Mouse (Mus musculus) frontal cortex, postnatal 25 days (tissue): Measurements from ENCODE around the gene Rsph6a.
A peak's percentile ranks its signal among the peaks of the same experiment; 100 is the strongest.
"Not testable (repeated sequence)": the region's sequence is repeated elsewhere in the genome, so short reads cannot be mapped to it uniquely, and the experiment has no call there.

Source experiments
- DNase-seq, 2 experiments: peaks; one replicate each; pipeline ENCODE4 v3.0.0; 2022; ENCODE audit warnings: low spot score in 2 of 2

Rsph6a gene

DNA sequence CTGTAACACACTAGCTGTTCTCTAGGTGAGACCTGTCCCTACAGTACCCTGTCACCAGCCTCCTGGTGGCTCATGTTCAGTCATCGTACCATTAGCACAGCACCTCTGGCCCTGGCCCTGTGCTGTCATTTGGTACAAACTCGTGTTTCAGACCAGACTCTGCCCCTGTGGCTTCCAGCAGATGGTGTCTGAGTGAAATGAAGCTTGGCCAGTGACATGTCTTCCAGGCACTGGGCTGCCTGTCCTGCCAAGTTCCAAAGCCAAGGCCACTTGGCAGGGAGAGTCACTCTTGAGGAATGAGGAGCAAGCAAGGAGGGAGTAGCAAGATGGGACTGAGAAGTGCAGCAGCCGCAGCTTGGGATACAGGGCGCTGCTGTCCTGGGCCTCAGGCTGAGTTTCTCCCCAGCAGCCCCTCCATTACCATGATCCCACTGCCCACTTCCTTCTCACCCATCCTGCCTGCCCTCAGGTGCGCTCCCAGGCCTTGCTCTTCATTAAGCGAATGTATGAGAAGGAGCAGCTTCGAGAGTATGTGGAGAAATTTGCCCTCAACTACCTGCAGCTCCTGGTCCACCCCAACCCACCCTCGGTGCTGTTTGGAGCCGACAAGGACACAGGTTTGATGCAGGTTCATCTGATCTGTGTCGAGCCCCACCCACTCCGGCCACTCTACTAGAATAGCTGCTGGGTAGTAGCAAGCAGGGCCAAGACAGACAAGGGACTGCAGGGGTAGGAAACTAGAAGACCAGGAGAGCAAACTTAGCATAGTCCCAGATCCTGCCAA lies 8.0 kb upstream of the Rsph6a start:
- no peak for DNase-seq

DNA sequence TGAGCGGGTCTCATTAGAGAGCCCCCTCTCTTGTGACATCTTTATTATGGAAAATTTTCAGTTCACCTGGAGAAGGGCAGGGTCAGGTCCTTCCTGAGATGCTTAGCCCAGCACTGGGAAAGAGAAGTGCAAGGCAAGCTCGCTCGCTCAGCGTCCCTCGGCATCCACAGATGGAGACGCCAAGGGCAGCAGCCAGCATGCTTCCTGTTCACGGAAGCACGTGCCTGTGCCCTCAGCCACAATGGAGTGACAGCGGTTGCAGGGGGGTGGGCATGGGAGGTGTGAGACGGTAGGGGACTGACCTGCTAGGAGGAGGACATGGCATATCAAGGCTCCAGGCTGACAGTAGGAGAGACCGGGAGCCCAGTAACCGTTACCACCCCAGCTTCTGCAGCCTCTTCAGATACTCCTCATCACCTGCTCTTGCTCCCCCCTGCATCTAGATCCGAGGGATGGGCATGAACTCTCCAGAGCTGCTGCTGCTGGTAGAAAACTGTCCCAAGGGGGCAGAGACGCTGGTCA lies 6.4 kb upstream of the Rsph6a start:
- DNase-seq, result no peak

DNA sequence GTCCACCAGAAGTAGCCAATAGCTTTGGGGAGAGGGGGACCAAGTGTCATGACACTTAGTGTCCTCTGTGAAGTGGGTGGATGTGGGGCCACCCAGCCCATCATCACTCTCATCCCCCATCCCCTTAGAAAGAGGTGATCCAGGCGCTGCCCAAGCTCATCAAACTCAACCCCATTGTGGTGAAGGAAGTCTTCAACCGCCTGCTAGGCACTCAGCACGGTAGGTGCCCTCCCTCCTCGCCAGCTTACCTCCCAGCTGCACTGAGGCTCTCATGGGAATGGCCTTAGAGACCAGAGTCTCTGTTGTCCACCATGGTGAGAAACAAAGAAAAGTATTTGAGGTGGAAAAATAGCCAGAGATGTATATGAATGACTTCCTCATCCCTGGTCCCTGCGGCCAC lies 5.2 kb upstream of the Rsph6a start:
- no peak for DNase-seq

- no peak for DNase-seq
Measured at GRCm38 (mm10) chr7:19050172-19050571, 4.3 kb upstream of the Rsph6a start.

DNA sequence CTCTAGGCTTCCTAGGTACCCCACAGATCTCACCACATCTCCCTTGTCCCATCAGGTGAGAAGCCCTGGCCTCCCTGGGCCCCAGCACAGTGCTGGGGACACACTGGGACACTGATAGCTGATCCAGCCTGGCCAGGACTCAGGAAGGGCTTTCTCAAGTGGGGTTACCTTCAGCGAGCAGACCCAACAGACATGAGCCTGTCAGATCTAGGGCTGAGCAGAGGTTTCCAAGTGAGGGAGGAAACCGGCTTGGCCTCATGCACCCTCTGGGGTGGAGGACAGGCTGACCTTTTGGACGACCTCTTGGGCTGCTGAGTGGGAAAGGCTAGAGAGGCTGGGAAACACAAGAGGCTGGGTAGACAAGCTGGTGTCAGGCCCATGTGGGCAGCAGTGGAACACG lies 3.3 kb upstream of the Rsph6a start:
- DNase-seq, result no peak

DNA sequence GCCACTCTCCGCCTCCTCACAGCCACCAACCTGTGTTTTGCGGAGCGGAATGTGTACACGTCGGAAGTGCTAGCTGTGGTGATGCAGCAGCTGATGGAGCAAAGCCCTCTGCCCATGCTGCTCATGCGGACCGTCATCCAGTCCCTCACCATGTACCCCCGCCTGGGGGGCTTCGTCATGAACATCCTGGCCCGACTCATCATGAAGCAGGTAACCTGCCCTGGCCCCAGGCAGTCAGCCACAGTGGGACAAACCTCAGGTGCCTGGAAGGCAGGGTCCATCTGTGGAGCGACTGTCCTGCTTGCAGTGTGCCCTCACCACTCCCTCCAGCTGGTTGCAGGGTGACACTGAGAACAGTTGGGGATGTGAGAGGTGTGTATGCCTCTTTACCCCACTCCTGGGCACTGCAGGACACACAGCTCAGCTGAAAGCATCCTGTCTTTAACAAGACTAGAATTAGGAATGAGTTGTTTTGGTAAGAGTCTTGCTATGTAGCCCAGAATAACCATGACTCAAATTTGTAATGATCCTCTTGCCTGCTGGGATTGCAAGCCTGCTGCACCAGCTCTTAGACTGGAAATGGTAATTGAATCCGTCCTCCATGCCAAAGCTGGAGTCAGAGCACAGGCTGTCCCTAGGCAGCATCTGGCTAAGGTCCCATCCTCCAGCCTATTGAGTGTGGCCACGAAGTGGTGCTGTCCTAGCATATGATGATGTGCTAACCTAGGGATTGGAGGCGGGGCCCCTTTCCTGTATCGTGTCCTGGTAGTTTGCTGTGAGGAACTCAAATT lies 1.9 kb upstream of the Rsph6a start:
- DNase-seq, result no peak

GRCm38 (mm10) chr7:19053136-19053532 lies 1.4 kb upstream of the Rsph6a start:
- DNase-seq, result no peak

DNA sequence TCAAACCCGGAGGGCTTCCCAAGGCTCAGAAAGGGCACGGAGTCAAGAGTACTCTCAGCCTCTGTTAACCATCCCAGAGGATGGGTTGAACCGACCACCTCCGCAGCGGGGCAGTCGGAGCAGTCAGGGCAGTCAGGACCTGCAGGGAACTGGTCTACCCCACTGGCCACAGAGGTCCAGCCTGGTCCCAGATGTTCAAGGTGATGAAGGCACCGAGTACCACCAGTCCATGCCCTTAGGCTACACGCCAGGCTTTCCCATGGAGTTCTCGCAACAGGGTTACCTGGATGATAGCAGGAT lies 237 bp downstream of the Rsph6a start:
- no peak for DNase-seq

DNA sequence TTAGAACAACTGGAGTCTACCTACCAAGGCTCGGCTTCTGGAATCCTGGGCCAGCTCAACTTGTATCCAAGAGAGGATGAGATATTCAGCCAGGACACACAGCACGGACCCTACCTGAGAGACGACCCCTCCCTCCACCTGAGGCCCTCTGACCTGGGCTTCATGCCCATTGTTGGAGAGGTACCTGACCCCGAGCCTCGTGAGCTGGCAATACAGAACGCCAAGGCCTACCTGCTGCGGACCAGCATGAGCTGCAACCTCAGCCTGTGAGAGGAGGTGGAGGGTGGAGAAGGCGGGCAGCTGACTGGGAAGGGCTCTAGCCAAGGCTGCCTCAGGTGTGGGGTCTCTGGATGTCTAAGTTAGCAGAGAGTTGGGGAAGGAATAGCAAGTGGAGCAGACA lies 618 bp downstream of the Rsph6a start:
- no peak for DNase-seq

DNA sequence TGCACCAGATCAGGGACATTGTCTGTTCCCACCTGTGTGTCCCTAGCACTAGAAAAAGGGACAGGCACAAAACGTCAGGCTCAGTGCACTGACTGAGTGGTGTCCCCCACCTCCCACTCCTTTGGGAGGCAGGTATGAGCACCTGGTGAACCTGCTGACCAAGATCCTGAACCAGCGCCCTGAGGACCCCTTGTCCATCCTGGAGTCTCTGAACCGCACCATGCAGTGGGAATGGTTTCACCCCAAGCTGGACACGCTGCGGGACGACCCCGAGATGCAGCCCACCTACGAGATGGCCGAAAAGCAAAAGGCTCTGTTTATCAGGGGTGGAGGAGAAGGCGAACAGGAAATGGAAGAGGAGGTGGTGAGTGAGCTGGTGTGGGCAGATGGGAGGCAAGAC lies 2.9 kb downstream of the Rsph6a start:
- no peak for DNase-seq

- DNase-seq, result no peak
Measured at GRCm38 (mm10) chr7:19065896-19066295, 11.4 kb downstream of the Rsph6a start.

DNA sequence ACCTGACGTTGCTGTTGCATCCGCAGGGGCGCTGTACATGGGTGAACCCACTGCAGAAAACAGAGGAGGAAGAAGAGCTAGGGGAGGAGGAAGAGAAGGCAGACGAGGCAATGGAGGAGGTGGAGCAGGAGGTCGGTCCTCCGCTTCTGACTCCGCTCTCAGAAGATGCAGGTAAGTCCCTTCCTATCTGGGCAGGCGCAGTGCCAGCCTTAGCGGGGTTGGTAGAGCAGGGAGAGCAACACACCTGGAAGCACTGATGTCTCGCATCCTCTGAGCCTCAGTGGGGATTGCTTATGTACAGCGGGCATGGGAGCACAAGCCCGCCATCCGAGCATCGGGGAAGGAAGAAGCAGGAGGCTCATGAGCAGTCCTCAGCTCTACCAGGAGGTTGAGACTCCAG lies 12.6 kb downstream of the Rsph6a start:
- no peak for DNase-seq

DNA sequence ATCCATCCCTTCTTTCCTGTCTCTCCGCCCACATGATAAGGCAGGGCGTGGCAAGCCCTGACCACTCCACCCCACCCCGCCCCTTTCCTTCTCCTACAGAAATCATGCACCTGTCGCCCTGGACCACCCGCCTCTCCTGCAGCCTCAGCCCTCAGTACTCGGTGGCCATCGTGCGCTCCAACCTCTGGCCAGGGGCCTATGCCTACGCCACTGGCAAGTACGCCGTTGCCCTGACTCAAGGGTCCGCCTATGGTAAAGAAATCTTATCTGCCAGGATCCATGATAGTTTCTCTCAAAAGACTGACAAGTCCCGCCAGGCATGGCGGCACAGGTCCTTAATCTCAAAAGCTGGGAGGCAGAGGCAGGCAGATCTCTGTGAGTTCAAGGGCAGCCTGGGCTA lies 13.4 kb downstream of the Rsph6a start:
- DNase-seq, result no peak

DNA sequence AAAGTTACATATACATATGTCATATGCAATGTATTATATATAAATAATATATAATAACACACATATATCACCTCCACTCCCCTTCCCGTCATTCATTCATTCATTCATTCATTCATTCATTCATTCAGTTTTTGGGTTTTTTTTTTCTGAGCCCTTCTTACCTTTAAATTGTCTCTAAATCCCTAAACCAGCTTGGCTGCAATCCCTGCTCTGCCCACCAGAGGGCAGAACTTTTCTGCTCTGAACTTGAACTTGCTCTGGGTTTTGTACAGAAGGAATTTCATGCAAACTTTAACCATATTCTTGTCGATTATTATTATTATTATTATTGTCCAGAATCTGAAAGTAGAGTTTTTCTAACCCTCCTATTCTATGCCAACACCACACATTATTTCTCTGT lies 14.2 kb downstream of the Rsph6a start:
- DNase-seq, result peak; percentile 52 to 68

GRCm38 (mm10) chr7:19069500-19069899 lies 15.0 kb downstream of the Rsph6a start:
- no peak for DNase-seq

- DNase-seq, result not testable (repeated sequence)
Measured at GRCm38 (mm10) chr7:19071024-19071423, 16.5 kb downstream of the Rsph6a start.

DNA sequence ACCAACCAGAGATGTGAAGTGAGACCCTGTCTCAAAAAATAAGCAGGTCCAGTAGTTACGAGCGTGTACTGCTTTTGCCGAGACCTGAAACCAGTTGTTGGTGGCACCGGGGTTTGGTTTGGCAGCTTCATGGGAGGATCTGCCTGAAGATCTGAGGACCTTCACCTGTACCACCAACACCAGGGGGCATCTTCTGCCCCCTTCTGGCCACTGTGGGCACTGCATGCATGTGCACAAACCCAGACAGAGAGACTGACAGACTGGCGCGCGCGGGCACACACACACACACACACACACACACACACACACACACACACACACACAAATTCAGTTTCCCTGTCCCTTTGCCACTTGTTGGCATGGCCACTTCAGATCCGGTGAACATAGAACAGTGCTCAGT lies 19.0 kb downstream of the Rsph6a start:
- no peak for DNase-seq

DNA sequence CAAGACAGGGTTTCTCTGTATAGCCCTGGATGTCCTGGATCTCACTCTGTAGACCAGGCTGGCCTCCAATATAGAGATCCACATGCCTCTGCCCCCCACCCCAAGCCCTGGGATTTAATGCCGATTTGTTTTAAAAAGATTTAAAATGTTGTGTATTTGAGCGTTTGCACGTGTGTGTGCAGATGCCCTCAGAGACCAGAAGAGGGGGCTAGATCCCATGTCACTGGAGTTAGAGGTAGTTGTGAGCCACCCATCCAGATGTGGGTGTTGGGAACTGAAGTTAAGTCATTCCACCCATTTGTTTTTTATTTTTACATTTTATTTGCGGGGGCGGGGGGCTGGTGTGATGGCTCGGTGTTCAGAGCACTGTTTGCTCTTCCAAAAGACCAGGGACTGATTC lies 20.0 kb downstream of the Rsph6a start:
- DNase-seq, result no peak

DNA sequence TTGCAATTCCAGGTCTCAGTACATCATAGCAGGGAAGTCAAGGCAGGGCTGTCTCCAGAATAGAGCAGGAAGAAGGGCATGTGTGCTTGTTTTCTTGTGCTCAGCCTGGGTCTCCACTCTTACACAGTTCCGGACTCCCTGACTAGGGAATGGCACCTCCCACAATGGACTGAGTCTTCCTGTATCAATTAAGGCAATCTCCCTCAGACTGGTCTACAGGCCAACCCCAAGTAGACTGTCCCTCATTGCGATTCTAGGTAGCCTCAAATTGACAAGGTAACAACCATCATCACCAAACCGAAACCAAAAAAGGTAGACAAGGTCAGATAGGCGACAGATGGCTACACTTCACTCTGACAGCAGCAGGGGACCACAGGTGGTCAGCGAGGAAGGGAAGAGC lies 20.7 kb downstream of the Rsph6a start:
- DNase-seq, result no peak

- peak; percentile 81 to 94 for DNase-seq
Measured at GRCm38 (mm10) chr7:19075723-19076585, 21.5 kb downstream of the Rsph6a start, which contains the start of gene Dmwd. TSS of gene Dmwd (plus strand) at chr7:19076227.

- no peak for DNase-seq
Measured at GRCm38 (mm10) chr7:19076586-19076991, 22.1 kb downstream of the Rsph6a start.

DNA sequence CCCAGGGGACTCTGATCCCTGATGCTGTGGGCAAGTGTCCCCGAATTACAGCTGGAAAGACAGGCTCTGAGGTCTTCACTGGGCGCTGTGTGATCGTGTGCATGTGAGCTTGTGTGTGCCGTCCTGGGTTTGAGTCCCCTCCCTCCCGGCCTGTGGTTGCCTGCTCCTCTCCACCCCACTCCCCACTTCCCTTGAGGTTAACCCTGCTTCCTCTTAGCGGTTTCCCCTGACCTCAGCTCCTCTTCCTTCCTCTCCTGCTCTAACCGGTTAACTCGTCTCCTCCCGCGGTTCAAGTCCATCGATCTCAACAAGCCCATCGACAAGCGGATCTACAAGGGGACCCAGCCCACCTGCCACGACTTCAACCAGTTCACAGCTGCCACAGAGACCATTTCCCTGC lies 23.3 kb downstream of the Rsph6a start:
- DNase-seq, result no peak
